ENCODE assay signal across 20 mouse cellular contexts in genomic region chr2:129407596-129407995, GRCm38 (mm10). TPM values are rescaled to one million over a fixed set of nuclear protein-coding genes. Genes with fewer than 3 reads are reported as not detected.
"Had no signal": no experiment of that assay in that cellular context is flagged by ENCODE, and none has a peak within 500 bp of the region (broad histone marks: within the 10 kb centered on the region; RNA-seq: fewer than 3 reads in every experiment).

No protein-coding gene starts in this region.

- H3K36me3 ChIP-seq: liver, embryonic 12.5 days; midbrain, embryonic 10.5 days; midbrain, embryonic 12.5 days; neural tube, embryonic 13.5 days; neural tube, embryonic 15.5 days; stomach, embryonic 15.5 days had no signal

- H3K27me3 ChIP-seq: liver, embryonic 12.5 days; midbrain, embryonic 12.5 days; neural tube, embryonic 13.5 days; neural tube, embryonic 15.5 days; stomach, embryonic 15.5 days had no signal

- ATAC-seq: liver, embryonic 12.5 days; midbrain, embryonic 16.5 days had no signal

- H3K9me3 ChIP-seq: liver, embryonic 12.5 days; midbrain, embryonic 10.5 days; midbrain, embryonic 12.5 days; neural tube, embryonic 13.5 days; neural tube, embryonic 15.5 days; stomach, embryonic 15.5 days had no signal

- H3K4me1 ChIP-seq: midbrain, embryonic 10.5 days; midbrain, embryonic 12.5 days; neural tube, embryonic 13.5 days; neural tube, embryonic 15.5 days; stomach, embryonic 15.5 days had no signal

- H3K27ac ChIP-seq: liver, embryonic 12.5 days; liver, embryonic 14.5 days; midbrain, embryonic 10.5 days; midbrain, embryonic 12.5 days; neural tube, embryonic 13.5 days; neural tube, embryonic 15.5 days; stomach, embryonic 15.5 days had no signal

- H3K4me2 ChIP-seq: liver, embryonic 12.5 days; lung, embryonic 14.5 days; midbrain, embryonic 12.5 days; neural tube, embryonic 13.5 days; neural tube, embryonic 15.5 days; stomach, embryonic 15.5 days had no signal

- DNase-seq: lung, adult 18-20 months; lung, postnatal 10 days; lung, postnatal 4 days; right cerebral cortex, postnatal 14 days; thymus, adult 18-20 months; thymus, postnatal 14 days; thymus, postnatal 36 days had no signal

- H3K9ac ChIP-seq: liver, embryonic 12.5 days; liver, embryonic 14.5 days; lung, embryonic 14.5 days; midbrain, embryonic 12.5 days; neural tube, embryonic 13.5 days; neural tube, embryonic 15.5 days; stomach, embryonic 15.5 days had no signal

- H3K4me3 ChIP-seq: liver, embryonic 12.5 days; midbrain, embryonic 10.5 days; midbrain, embryonic 12.5 days; myocyte; neural tube, embryonic 13.5 days; neural tube, embryonic 15.5 days; stomach, embryonic 15.5 days had no signal

RNA-seq across cellular contexts. Expression of gene Il1b, which starts 36.7 kb away (rescaled TPM):
- polyA plus RNA-seq: lung, embryonic 14.5 days; lung, embryonic 16.5 days; midbrain, embryonic 10.5 days; midbrain, embryonic 12.5 days; midbrain, embryonic 14.5 days; midbrain, embryonic 16.5 days; neural tube, embryonic 11.5 days; neural tube, embryonic 15.5 days had no signal
